Mouse (Mus musculus): Measurements from ENCODE around the gene Gpr137. TPM values are rescaled to one million over a fixed set of nuclear protein-coding genes. Genes with fewer than 3 reads are reported as not detected.
"Not testable (repeated sequence)": the region's sequence is repeated elsewhere in the genome, so short reads cannot be mapped to it uniquely, and the experiment has no call there.

The Gpr137 gene
- polyA plus RNA-seq (2016; fragmentation: Nextera tagmentation; extraction: Ambion mirVana) = 31.2 and 40.9 TPM in 2 replicates

DNA sequence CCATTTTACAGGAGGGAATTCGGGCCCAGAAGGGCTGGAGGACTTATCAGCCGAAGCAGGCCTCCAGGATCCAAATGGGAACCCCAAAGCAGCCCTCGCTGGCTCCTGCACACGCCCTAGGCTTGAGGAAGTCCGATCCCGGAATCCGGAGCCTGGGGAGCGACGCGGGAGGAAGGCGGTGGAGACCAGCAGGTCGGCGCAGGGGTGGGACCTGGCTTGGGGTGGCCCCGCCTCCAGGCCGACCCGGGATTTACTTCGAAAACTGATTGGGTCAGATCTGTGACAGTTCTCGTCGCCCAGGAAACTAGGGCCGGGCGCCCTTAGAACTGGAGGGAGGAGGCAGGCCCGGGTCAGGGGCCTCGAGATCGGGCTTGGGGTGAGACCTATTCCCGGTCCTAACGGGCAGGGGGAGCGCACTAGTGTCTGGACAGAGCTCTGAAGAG, at the start of gene Gpr137:
TSS of gene Gpr137 (minus strand) at position 232 of the 443 bp plus-strand sequence.
- DNase-seq (ENCODE audit: low spot score) = peak; percentile 93
- peaks cover 17% of the 10 kb centered on the region for H3K36me3 ChIP-seq
- peaks cover 35% of the 10 kb centered on the region for H3K4me1 ChIP-seq (replicated peaks)
- no peaks in the 10 kb centered on the region for H3K9me3 ChIP-seq
- H3K27ac ChIP-seq = peak within 1 kb of the TSS; percentile 97
- H3K4me3 ChIP-seq = peak within 1 kb of the TSS; percentile 91
- H3K27me3 ChIP-seq (ENCODE audit: insufficient read depth, poor library complexity, severe bottlenecking) = peaks cover 17% of the 10 kb centered on the region
- WGBS = under 1% methylated on average over 27 of the region's 27 CpGs

DNA sequence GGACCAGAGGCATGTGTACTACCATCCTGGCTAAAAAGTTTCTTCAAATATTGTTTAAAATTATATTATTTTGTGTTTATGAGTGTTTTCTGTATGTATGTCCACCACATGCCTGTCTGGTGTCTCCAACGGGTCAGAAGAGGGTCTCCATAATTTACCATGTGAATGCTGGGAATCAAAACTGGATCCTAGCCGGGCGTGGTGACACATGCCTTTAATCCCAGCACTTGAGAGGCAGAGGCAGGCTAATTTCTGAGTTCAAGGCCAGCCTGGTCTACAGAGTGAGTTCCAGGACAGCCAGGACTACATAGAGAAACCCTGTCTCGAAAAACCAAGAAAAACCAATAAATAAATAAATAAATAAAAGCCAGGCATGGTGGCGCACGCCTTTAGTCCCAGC, 48.9 kb upstream of the Gpr137 start:
- DNase-seq (ENCODE audit: low spot score); H3K9me3 ChIP-seq; H3K27ac ChIP-seq; H3K4me3 ChIP-seq; H3K36me3 ChIP-seq; H3K27me3 ChIP-seq (ENCODE audit: insufficient read depth, poor library complexity, severe bottlenecking): not testable (repeated sequence)
- H3K4me1 ChIP-seq (replicated peaks) = peaks cover 72% of the 10 kb centered on the region
- 94% methylated on average over 6 of the region's 6 CpGs for WGBS

DNA sequence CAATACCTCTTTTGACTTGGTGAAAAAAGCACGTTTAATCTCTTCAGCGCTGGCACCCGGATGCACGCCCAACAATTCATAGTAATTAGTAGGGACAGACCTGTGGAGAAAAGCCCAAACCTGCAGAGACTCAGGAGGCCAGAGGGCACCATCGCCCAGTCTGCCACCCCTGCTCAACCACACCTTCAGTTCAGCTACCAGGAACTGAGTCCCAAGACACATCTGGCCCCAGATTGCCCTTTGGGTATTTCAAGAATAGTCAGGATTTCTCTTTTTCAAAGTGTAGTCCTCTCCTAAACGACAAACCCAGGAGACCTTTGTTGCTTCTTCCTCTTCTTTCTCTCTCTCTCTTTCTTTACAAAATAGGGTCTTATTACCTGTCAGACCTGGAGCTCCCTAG, 48.4 kb upstream of the Gpr137 start:
- 92% methylated on average over 6 of the region's 6 CpGs for WGBS
- DNase-seq (ENCODE audit: low spot score) = no peak
- peaks cover 72% of the 10 kb centered on the region for H3K4me1 ChIP-seq (replicated peaks)

DNA sequence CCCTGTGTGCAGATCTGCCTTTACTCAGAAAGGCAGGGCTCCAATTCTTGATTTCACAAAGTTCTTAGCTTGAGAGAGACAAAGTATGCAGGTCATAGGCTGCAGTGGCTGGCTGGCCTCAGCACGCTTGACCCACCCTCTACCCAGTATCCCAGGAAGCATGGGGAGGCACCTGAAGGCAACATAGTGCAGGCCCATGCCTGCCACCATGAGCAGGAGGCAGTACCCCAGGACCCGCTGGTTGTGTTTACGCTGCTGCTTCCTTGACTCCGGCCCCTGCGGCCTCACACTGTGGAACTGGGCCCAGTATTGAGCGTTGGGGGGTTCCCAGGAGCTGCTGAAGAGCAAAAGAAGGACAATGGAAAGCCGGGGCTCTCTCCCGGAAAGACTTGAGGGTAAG, 47.0 kb upstream of the Gpr137 start:
- no peak for DNase-seq (ENCODE audit: low spot score)
- Histone ChIP-seq H3K36me3 (peaks cover 21% of the 10 kb centered on the region), H3K27ac (no peak overlapping the region), H3K4me1 (replicated peaks) (peaks cover 63% of the 10 kb centered on the region), H3K9me3 (no peaks in the 10 kb centered on the region), H3K4me3 (no peak overlapping the region), H3K27me3 (ENCODE audit: insufficient read depth, poor library complexity, severe bottlenecking) (no peaks in the 10 kb centered on the region)
- WGBS = 85% methylated on average over 8 of the region's 8 CpGs

More for the DNA sequence above, 48.4 kb upstream of the Gpr137 start:
- H3K4me3 ChIP-seq = no peak overlapping the region
- peaks cover 9% of the 10 kb centered on the region; the same call in 1 of the 2 replicates for H3K36me3 ChIP-seq
- H3K27me3 ChIP-seq (ENCODE audit: insufficient read depth, poor library complexity, severe bottlenecking) = no peaks in the 10 kb centered on the region
- no peak overlapping the region for H3K27ac ChIP-seq
- H3K9me3 ChIP-seq = no peaks in the 10 kb centered on the region

DNA sequence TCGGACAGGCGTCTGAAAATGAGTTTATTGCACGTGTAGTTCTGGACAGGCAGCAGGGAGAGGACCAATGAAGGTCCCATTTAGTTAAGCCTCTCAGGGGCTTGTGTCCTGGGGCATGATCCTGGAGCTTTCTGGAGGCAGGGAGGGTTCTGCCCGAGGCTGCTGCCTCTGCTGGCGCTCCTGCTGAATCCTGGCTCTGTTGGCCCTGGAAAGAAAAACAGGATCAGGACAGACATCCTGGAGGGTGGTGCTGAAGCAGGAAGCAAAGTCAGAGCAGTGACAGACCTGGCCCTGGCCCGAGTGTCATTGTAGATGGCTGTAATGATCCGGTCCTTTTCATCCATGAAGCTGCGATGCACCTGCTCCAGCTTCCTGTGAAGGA, 45.6 kb upstream of the Gpr137 start:
- peak overlapping the region; percentile 97 for H3K27ac ChIP-seq
- H3K36me3 ChIP-seq = peaks cover 34% of the 10 kb centered on the region
- 7% methylated on average over 8 of the region's 8 CpGs for WGBS
- H3K9me3 ChIP-seq = no peaks in the 10 kb centered on the region
- no peaks in the 10 kb centered on the region for H3K27me3 ChIP-seq (ENCODE audit: insufficient read depth, poor library complexity, severe bottlenecking)
- peaks cover 59% of the 10 kb centered on the region for H3K4me1 ChIP-seq (replicated peaks)
- H3K4me3 ChIP-seq = peak overlapping the region; percentile 95
- DNase-seq (ENCODE audit: low spot score) = no peak

DNA sequence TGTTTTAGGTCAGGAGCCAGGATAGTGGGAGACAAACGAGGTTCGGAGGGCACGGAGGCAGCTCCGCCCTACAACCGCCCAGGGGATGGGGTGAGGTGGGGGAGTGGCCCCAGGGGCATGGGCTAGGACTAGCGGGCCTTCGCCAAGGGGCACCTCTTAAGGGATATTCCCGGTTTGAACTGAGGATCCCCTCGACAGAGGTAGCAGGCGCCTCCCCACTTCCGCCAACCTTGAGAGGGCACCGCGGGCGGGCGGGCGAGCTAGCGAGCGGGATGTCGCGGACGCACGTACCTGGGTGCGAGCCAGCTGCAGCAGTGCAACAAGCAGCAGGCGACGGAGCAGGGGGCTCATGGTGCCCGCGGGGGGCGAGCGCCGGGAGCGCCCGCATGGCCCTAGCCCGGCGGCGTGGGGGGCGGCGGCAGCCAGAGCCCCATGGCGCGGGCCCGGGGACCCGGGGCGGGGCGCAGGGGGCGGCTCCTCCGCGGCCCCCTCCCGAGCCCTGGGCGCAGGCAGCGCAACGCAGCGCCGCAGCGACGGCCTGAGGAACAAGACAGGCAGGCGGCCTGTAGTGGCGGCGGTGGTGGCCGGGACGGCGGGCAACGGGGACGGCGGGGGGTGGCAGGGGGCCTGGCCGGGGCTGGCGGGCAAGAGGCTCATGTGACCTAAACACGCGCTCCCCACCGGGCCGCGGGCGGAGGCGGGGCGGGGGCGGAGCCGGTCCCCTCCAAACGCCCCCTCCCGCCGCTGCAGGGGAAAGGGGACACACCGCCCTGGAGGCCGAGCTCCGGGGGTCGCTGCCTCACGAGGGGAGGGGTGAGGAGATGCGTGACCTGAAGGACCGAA, 45.0 kb upstream of the Gpr137 start, which contains the start of gene Vegfb:
TSS of gene Vegfb (minus strand) at position 591 of the 843 bp plus-strand sequence.
- under 1% methylated on average over 84 of the region's 85 CpGs for WGBS
- H3K27ac ChIP-seq = peak within 1 kb of the TSS; percentile 97
- peak; percentile 66 for DNase-seq (ENCODE audit: low spot score)
- H3K27me3 ChIP-seq (ENCODE audit: insufficient read depth, poor library complexity, severe bottlenecking) = no peaks in the 10 kb centered on the region
- H3K4me1 ChIP-seq (replicated peaks) = peaks cover 55% of the 10 kb centered on the region
- H3K9me3 ChIP-seq = no peaks in the 10 kb centered on the region
- peak within 1 kb of the TSS; percentile 95 for H3K4me3 ChIP-seq
- peaks cover 41% of the 10 kb centered on the region for H3K36me3 ChIP-seq

DNA sequence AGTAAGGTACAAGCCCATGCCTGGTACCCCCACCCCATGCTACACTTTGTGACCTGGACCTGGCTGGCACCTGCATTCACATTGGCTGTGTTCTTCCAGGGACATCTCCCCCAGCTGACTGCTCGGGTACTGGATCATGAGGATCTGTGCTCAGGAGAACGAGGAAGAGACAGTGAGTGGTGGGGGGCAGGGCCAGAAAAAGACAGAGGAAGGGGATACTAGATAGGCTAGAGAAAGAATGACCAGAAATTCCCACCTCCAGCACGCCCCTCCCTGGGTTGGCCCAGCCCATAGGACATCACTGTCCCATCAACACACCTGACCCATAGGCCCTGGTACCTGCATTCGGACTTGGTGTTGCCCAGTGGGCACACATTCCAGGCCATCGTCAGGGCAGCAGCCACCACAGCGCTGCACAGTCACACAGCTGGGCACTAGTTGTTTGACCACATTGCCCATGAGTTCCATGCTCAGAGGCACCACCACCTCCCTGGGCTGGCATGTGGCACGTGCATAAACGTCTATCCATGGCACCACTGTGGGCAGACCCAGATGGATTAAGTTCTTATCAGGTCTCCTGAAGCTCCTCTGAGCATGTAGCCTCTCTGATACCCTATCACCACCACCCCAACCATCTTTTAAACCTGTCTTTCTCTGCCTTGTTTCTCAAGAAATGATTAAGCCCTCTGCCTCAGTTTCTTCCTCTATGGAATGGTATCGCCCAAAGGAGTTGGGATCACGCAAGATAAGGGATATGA, 43.9 kb upstream of the Gpr137 start:
- Histone ChIP-seq H3K4me1 (replicated peaks) (peaks cover 52% of the 10 kb centered on the region), H3K4me3 (peak overlapping the region; percentile 95), H3K36me3 (peaks cover 43% of the 10 kb centered on the region), H3K9me3 (no peaks in the 10 kb centered on the region), H3K27me3 (ENCODE audit: insufficient read depth, poor library complexity, severe bottlenecking) (no peaks in the 10 kb centered on the region), H3K27ac (0 out of 2 replicates have a peak overlapping the region, but pooled peaks have one; percentile 97)
- DNase-seq (ENCODE audit: low spot score) = no peak
- 81% methylated on average over 10 of the region's 10 CpGs for WGBS

DNA sequence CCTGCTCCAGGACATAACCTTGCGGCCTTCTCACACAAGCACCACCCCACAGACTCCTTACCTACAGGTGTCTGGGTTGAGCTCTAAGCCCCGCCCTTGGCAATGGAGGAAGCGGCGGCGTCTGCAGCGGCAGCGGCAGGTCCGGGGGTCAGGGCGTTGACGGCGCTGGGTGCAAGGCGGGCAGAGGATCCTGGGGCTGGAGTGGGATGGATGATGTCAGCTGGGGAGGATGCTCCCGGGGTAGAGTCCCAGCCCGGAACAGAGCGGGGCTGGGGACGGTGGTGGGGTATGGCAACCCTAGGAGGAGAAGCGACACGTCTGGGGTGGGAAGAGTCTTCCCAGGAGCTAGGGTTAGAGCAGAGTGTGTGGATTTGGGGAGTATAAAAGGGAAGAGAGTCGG, 43.0 kb upstream of the Gpr137 start:
- H3K4me3 ChIP-seq = peak overlapping the region; percentile 0; the same call in 1 of the 2 replicates
- no peak overlapping the region for H3K27ac ChIP-seq
- peaks cover 58% of the 10 kb centered on the region for H3K4me1 ChIP-seq (replicated peaks)
- WGBS = 81% methylated on average over 19 of the region's 19 CpGs
- no peaks in the 10 kb centered on the region for H3K9me3 ChIP-seq
- peaks cover 43% of the 10 kb centered on the region for H3K36me3 ChIP-seq
- no peak for DNase-seq (ENCODE audit: low spot score)
- no peaks in the 10 kb centered on the region for H3K27me3 ChIP-seq (ENCODE audit: insufficient read depth, poor library complexity, severe bottlenecking)

DNA sequence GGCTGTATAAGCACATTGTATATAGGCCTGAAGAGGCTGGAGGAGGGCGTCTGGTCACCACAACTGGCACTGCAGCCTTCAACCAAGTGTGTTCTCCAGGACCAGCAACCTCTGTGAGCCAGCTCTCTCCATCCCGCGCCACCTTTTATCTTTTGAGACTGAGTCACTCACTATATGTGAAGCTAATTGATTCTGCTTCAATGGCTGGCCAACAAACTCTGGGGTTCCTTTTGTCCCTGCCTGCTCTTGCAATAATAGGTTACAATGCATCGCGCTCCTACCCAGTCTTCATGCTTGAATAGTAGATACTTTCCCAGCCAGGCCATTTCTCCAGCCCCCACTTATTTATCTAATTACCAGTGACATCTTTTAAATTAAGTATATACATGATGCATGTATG, 41.3 kb upstream of the Gpr137 start:
- Histone ChIP-seq H3K9me3 (no peaks in the 10 kb centered on the region), H3K27me3 (ENCODE audit: insufficient read depth, poor library complexity, severe bottlenecking) (no peaks in the 10 kb centered on the region), H3K36me3 (peaks cover 42% of the 10 kb centered on the region), H3K4me1 (replicated peaks) (peaks cover 69% of the 10 kb centered on the region), H3K27ac (no peak overlapping the region), H3K4me3 (no peak overlapping the region)
- 52% methylated on average over 5 of the region's 5 CpGs for WGBS
- DNase-seq (ENCODE audit: low spot score) = no peak

DNA sequence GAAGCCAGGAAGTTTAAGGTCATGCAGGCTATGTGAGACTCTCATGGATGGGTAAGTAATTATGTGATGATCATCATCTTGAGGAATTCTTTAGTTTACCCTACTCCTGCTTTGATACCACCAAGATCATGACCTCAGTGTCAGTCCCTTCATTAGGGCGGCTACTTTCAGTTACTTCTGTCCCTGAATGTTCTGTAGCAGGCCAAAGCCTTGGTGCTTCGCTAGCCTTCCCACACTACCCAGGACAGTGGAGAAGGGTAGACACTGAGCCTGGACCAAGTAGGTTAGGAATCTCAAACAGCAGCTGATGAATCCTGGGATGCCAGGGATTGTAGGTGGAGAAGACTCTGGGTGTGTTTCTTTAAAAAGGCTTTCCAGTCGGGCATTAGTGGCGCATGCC, 39.2 kb upstream of the Gpr137 start:
- no peaks in the 10 kb centered on the region for H3K27me3 ChIP-seq (ENCODE audit: insufficient read depth, poor library complexity, severe bottlenecking)
- DNase-seq (ENCODE audit: low spot score) = no peak
- WGBS = 91% methylated on average over 4 of the region's 4 CpGs
- H3K9me3 ChIP-seq = no peaks in the 10 kb centered on the region
- peaks cover 70% of the 10 kb centered on the region for H3K4me1 ChIP-seq (replicated peaks)
- H3K27ac ChIP-seq = no peak overlapping the region
- peak overlapping the region; percentile 73; the same call in 1 of the 2 replicates for H3K4me3 ChIP-seq
- peaks cover 64% of the 10 kb centered on the region for H3K36me3 ChIP-seq

DNA sequence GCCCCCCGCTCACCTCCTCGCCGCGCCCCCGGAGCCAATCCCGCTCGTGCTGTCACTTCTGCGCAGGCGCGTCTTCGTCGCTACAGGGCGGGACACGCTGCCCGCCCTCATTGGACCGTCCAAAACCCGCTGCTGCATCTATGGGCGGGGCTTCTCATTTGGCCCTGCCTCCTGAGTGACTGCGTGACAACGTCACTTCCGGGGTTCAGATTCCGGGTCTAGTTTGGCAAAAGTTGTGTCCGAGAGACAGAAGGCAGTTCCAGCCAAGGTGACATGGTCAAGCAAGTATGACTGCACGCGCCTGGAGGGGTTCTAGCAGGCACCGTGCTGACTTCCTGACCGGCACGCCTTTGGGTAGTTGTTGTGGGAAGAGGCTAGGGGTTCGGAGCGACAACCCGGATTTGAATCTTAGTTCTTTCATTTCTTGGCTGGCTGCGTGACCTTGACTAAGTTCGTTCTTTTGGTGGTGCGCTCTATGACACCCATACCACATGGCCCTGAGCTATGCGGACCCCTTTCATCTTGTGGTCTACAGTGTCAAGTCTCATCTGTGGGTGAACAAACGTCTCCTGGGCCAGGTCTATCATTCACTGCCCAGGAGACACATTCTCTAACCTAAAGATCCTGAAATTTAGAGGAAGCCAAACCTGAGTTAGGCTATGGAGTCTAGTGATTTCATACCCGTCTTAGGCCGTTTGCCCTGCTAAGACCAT, 38.3 kb upstream of the Gpr137 start, which contains the start of gene Fkbp2:
TSS of gene Fkbp2 (minus strand) at position 121 of the 713 bp plus-strand sequence.
- DNase-seq (ENCODE audit: low spot score) = peak; percentile 99
- peaks cover 71% of the 10 kb centered on the region for H3K4me1 ChIP-seq (replicated peaks)
- peak within 1 kb of the TSS; percentile 98 for H3K27ac ChIP-seq
- peak within 1 kb of the TSS; percentile 73 for H3K4me3 ChIP-seq
- peaks cover 60% of the 10 kb centered on the region for H3K36me3 ChIP-seq
- no peaks in the 10 kb centered on the region for H3K27me3 ChIP-seq (ENCODE audit: insufficient read depth, poor library complexity, severe bottlenecking)
- no peaks in the 10 kb centered on the region for H3K9me3 ChIP-seq
- 2% methylated on average over 38 of the region's 38 CpGs for WGBS

Data from hindbrain, embryonic 10.5 days (tissue).